Mouse (Mus musculus): ENCODE measurements around the gene Kazald1. TPM values are rescaled to one million over a fixed set of nuclear protein-coding genes. Genes with fewer than 3 reads are reported as not detected.
A peak's percentile ranks its signal among the peaks of the same experiment; 100 is the strongest.

Gene Kazald1
- total and polyA plus RNA-seq, 2 experiments from 2014 or later, result 10.3 to 21.7 TPM

GRCm38 (mm10) chr19:45076586-45077510, 1.8 kb downstream of the Kazald1 start:
- H3K4me1 ChIP-seq (ENCODE audit: control insufficient read depth, insufficient read depth), result peaks cover 25% of the 10 kb centered on the region
- ATAC-seq (ENCODE audit: insufficient read depth, low read depth) (no peak), DNase-seq (ENCODE audit: low spot score) (no peak)
- peaks cover 34% of the 10 kb centered on the region for H3K27me3 ChIP-seq (ENCODE audit: control insufficient read depth, insufficient read depth, low read length)
- TF ChIP-seq EP300 (IDR thresholded peaks at IDR 0.05; ENCODE audit: low read depth) (no peak), CTCF (IDR thresholded peaks at IDR 0.05; ENCODE audit: low read depth) (peak; percentile 55)
- H3K36me3 ChIP-seq (replicated peaks; ENCODE audit: control insufficient read depth, insufficient read depth, low read length), result no peaks in the 10 kb centered on the region
- WGBS, result under 1% methylated on average over 61 of the region's 62 CpGs
- H3K9me3 ChIP-seq (replicated peaks; ENCODE audit: control insufficient read depth, low read length), result no peaks in the 10 kb centered on the region
- H3K9ac ChIP-seq (replicated peaks; ENCODE audit: low read depth, low read length), result peak overlapping the region; percentile 34; the same call in 1 of the 2 replicates
- H3K4me2 ChIP-seq (ENCODE audit: low read depth, low read length), result peak overlapping the region; percentile 100
- no peak overlapping the region for H3K27ac ChIP-seq (ENCODE audit: low read depth)
- H3K4me3 ChIP-seq (ENCODE audit: low read depth, low read length), result peak overlapping the region; percentile 77

- Histone ChIP-seq H3K4me2 (ENCODE audit: low read depth, low read length) (0 out of 2 replicates have a peak overlapping the region, but pooled peaks have one; percentile 100), H3K4me3 (ENCODE audit: low read depth, low read length) (peak overlapping the region; percentile 77; the same call in 1 of the 2 replicates), H3K27me3 (ENCODE audit: control insufficient read depth, insufficient read depth, low read length) (peaks cover 40% of the 10 kb centered on the region), H3K9ac (replicated peaks; ENCODE audit: low read depth, low read length) (no peak overlapping the region), H3K27ac (ENCODE audit: low read depth) (no peak overlapping the region), H3K9me3 (replicated peaks; ENCODE audit: control insufficient read depth, low read length) (no peaks in the 10 kb centered on the region), H3K36me3 (replicated peaks; ENCODE audit: control insufficient read depth, insufficient read depth, low read length) (no peaks in the 10 kb centered on the region), H3K4me1 (ENCODE audit: control insufficient read depth, insufficient read depth) (peaks cover 25% of the 10 kb centered on the region)
- DNase-seq (ENCODE audit: low spot score), result no peak
- no peak for ATAC-seq (ENCODE audit: insufficient read depth, low read depth)
- 17% methylated on average over 20 of the region's 20 CpGs for WGBS
- TF ChIP-seq EP300 (IDR thresholded peaks at IDR 0.05; ENCODE audit: low read depth) (no peak), CTCF (IDR thresholded peaks at IDR 0.05; ENCODE audit: low read depth) (no peak)
Observed at GRCm38 (mm10) chr19:45077742-45078645, 3.0 kb downstream of the Kazald1 start.

GRCm38 (mm10) chr19:45078971-45079764, 4.1 kb downstream of the Kazald1 start:
- peak overlapping the region; percentile 35 for H3K4me3 ChIP-seq (ENCODE audit: low read depth, low read length)
- peak overlapping the region; percentile 40 for H3K27ac ChIP-seq (ENCODE audit: low read depth)
- H3K36me3 ChIP-seq (replicated peaks; ENCODE audit: control insufficient read depth, insufficient read depth, low read length), result no peaks in the 10 kb centered on the region
- WGBS, result 11% methylated on average over 17 of the region's 17 CpGs
- H3K9me3 ChIP-seq (replicated peaks; ENCODE audit: control insufficient read depth, low read length), result no peaks in the 10 kb centered on the region
- H3K9ac ChIP-seq (replicated peaks; ENCODE audit: low read depth, low read length), result no peak overlapping the region
- ATAC-seq (ENCODE audit: insufficient read depth, low read depth) (no peak), DNase-seq (ENCODE audit: low spot score) (peak; percentile 71)
- TF ChIP-seq CTCF (IDR thresholded peaks at IDR 0.05; ENCODE audit: low read depth) (peak; percentile 48), EP300 (IDR thresholded peaks at IDR 0.05; ENCODE audit: low read depth) (no peak)
- peaks cover 43% of the 10 kb centered on the region for H3K27me3 ChIP-seq (ENCODE audit: control insufficient read depth, insufficient read depth, low read length)
- peaks cover 25% of the 10 kb centered on the region for H3K4me1 ChIP-seq (ENCODE audit: control insufficient read depth, insufficient read depth)
- peak overlapping the region; percentile 64 for H3K4me2 ChIP-seq (ENCODE audit: low read depth, low read length)

- Histone ChIP-seq H3K36me3 (replicated peaks; ENCODE audit: control insufficient read depth, insufficient read depth, low read length) (no peaks in the 10 kb centered on the region), H3K4me3 (ENCODE audit: low read depth, low read length) (peak overlapping the region; percentile 35), H3K9ac (replicated peaks; ENCODE audit: low read depth, low read length) (peak overlapping the region; percentile 18; the same call in 1 of the 2 replicates), H3K4me2 (ENCODE audit: low read depth, low read length) (peak overlapping the region; percentile 64), H3K4me1 (ENCODE audit: control insufficient read depth, insufficient read depth) (peaks cover 25% of the 10 kb centered on the region), H3K27me3 (ENCODE audit: control insufficient read depth, insufficient read depth, low read length) (peaks cover 46% of the 10 kb centered on the region), H3K27ac (ENCODE audit: low read depth) (peak overlapping the region; percentile 44), H3K9me3 (replicated peaks; ENCODE audit: control insufficient read depth, low read length) (no peaks in the 10 kb centered on the region)
- WGBS, result 1% methylated on average over 45 of the region's 45 CpGs
- peak; percentile 40 for ATAC-seq (ENCODE audit: insufficient read depth, low read depth)
- peak; percentile 53 for DNase-seq (ENCODE audit: low spot score)
- 0 out of 2 replicates have a peak, but pooled peaks have one; percentile 40 for TF ChIP-seq EP300 (IDR thresholded peaks at IDR 0.05; ENCODE audit: low read depth)
- TF ChIP-seq CTCF (IDR thresholded peaks at IDR 0.05; ENCODE audit: low read depth), result no peak
Observed at GRCm38 (mm10) chr19:45079769-45080515, 4.9 kb downstream of the Kazald1 start.

Measured in heart, postnatal 0 days (tissue).